Mouse (Mus musculus): Measurements from ENCODE around the gene Mgea5. TPM values are rescaled to one million over a fixed set of nuclear protein-coding genes. Genes with fewer than 3 reads are reported as not detected.
A peak's percentile ranks its signal among the peaks of the same experiment; 100 is the strongest.

Mgea5 gene
- polyA plus RNA-seq, 1 experiment from 2014 or later: 42.9 TPM

- Histone ChIP-seq H3K36me3 (ENCODE audit: insufficient read depth, low read length) (no peaks in the 10 kb centered on the region), H3K9ac (replicated peaks; ENCODE audit: low read length) (no peak overlapping the region), H3K27ac (ENCODE audit: low read length) (no peak overlapping the region), H3K27me3 (ENCODE audit: insufficient read depth, low read length) (peaks cover 56% of the 10 kb centered on the region), H3K9me3 (ENCODE audit: low read length) (no peaks in the 10 kb centered on the region), H3K4me2 (replicated peaks; ENCODE audit: low read depth, low read length) (peak overlapping the region; percentile 14), H3K4me1 (ENCODE audit: insufficient read depth, low read length) (peaks cover 52% of the 10 kb centered on the region), H3K4me3 (ENCODE audit: low read length) (0 out of 2 replicates have a peak overlapping the region, but pooled peaks have one; percentile 10)
- no peak for ATAC-seq (ENCODE audit: low FRiP score, low TSS enrichment)
- WGBS: 5% methylated on average over 32 of the region's 32 CpGs
These were observed 38.1 kb downstream of the Mgea5 start for GRCm38 (mm10) chr19:45745344-45746152.

- Histone ChIP-seq H3K4me3 (ENCODE audit: low read length) (no peak overlapping the region), H3K4me1 (ENCODE audit: insufficient read depth, low read length) (peaks cover 48% of the 10 kb centered on the region), H3K9me3 (ENCODE audit: low read length) (no peaks in the 10 kb centered on the region), H3K27ac (ENCODE audit: low read length) (no peak overlapping the region), H3K27me3 (ENCODE audit: insufficient read depth, low read length) (peaks cover 72% of the 10 kb centered on the region), H3K36me3 (ENCODE audit: insufficient read depth, low read length) (no peaks in the 10 kb centered on the region), H3K4me2 (replicated peaks; ENCODE audit: low read depth, low read length) (no peak overlapping the region), H3K9ac (replicated peaks; ENCODE audit: low read length) (no peak overlapping the region)
- 40% methylated on average over 7 of the region's 7 CpGs for WGBS
- ATAC-seq (ENCODE audit: low FRiP score, low TSS enrichment): no peak
These were observed 40.0 kb downstream of the Mgea5 start for GRCm38 (mm10) chr19:45743619-45744018.

- H3K36me3 ChIP-seq (ENCODE audit: insufficient read depth, low read length): no peaks in the 10 kb centered on the region
- H3K9me3 ChIP-seq (ENCODE audit: low read length): no peaks in the 10 kb centered on the region
- WGBS: 3% methylated on average over 21 of the region's 44 CpGs
- H3K27me3 ChIP-seq (ENCODE audit: insufficient read depth, low read length): peaks cover 78% of the 10 kb centered on the region
- H3K9ac ChIP-seq (replicated peaks; ENCODE audit: low read length): peak overlapping the region; percentile 56; the same call in 1 of the 2 replicates
- peak overlapping the region; percentile 57 for H3K4me3 ChIP-seq (ENCODE audit: low read length)
- H3K4me2 ChIP-seq (replicated peaks; ENCODE audit: low read depth, low read length): peak overlapping the region; percentile 89
- peaks cover 42% of the 10 kb centered on the region for H3K4me1 ChIP-seq (ENCODE audit: insufficient read depth, low read length)
- H3K27ac ChIP-seq (ENCODE audit: low read length): no peak overlapping the region
- no peak for ATAC-seq (ENCODE audit: low FRiP score, low TSS enrichment)
These were observed 40.6 kb downstream of the Mgea5 start for GRCm38 (mm10) chr19:45742984-45743575.

- no peaks in the 10 kb centered on the region for H3K9me3 ChIP-seq (ENCODE audit: low read length)
- peaks cover 85% of the 10 kb centered on the region for H3K27me3 ChIP-seq (ENCODE audit: insufficient read depth, low read length)
- H3K27ac ChIP-seq (ENCODE audit: low read length): no peak within 1 kb of the TSS
- peaks cover 44% of the 10 kb centered on the region for H3K4me1 ChIP-seq (ENCODE audit: insufficient read depth, low read length)
- peak within 1 kb of the TSS; percentile 56 for H3K9ac ChIP-seq (replicated peaks; ENCODE audit: low read length)
- peak within 1 kb of the TSS; percentile 89 for H3K4me2 ChIP-seq (replicated peaks; ENCODE audit: low read depth, low read length)
- no peaks in the 10 kb centered on the region for H3K36me3 ChIP-seq (ENCODE audit: insufficient read depth, low read length)
- WGBS: 1% methylated on average over 50 of the region's 68 CpGs
- peak within 1 kb of the TSS; percentile 57 for H3K4me3 ChIP-seq (ENCODE audit: low read length)
- ATAC-seq (ENCODE audit: low FRiP score, low TSS enrichment): no peak
These were observed 41.2 kb downstream of the Mgea5 start, which contains the start of gene Fgf8 for GRCm38 (mm10) chr19:45742218-45742983. Gene Fgf8 (minus strand): TSS chr19:45742915.

- peak overlapping the region; percentile 24; the same call in 1 of the 2 replicates for H3K9ac ChIP-seq (replicated peaks; ENCODE audit: low read length)
- H3K36me3 ChIP-seq (ENCODE audit: insufficient read depth, low read length): no peaks in the 10 kb centered on the region
- H3K27me3 ChIP-seq (ENCODE audit: insufficient read depth, low read length): peaks cover 89% of the 10 kb centered on the region
- peak overlapping the region; percentile 57 for H3K4me3 ChIP-seq (ENCODE audit: low read length)
- no peaks in the 10 kb centered on the region for H3K9me3 ChIP-seq (ENCODE audit: low read length)
- WGBS: 3% methylated on average over 45 of the region's 45 CpGs
- H3K4me2 ChIP-seq (replicated peaks; ENCODE audit: low read depth, low read length): peak overlapping the region; percentile 89
- H3K27ac ChIP-seq (ENCODE audit: low read length): no peak overlapping the region
- peaks cover 45% of the 10 kb centered on the region for H3K4me1 ChIP-seq (ENCODE audit: insufficient read depth, low read length)
- ATAC-seq (ENCODE audit: low FRiP score, low TSS enrichment): no peak
These were observed 42.0 kb downstream of the Mgea5 start for GRCm38 (mm10) chr19:45741431-45742217.

- peak overlapping the region; percentile 57; the same call in 1 of the 2 replicates for H3K4me3 ChIP-seq (ENCODE audit: low read length)
- peaks cover 92% of the 10 kb centered on the region for H3K27me3 ChIP-seq (ENCODE audit: insufficient read depth, low read length)
- no peak overlapping the region for H3K9ac ChIP-seq (replicated peaks; ENCODE audit: low read length)
- H3K9me3 ChIP-seq (ENCODE audit: low read length): no peaks in the 10 kb centered on the region
- H3K4me2 ChIP-seq (replicated peaks; ENCODE audit: low read depth, low read length): peak overlapping the region; percentile 89; the same call in 1 of the 2 replicates
- WGBS: 13% methylated on average over 7 of the region's 7 CpGs
- no peak for ATAC-seq (ENCODE audit: low FRiP score, low TSS enrichment)
- H3K36me3 ChIP-seq (ENCODE audit: insufficient read depth, low read length): no peaks in the 10 kb centered on the region
- peaks cover 41% of the 10 kb centered on the region for H3K4me1 ChIP-seq (ENCODE audit: insufficient read depth, low read length)
- no peak overlapping the region for H3K27ac ChIP-seq (ENCODE audit: low read length)
These were observed 42.8 kb downstream of the Mgea5 start for GRCm38 (mm10) chr19:45740817-45741216.

- Histone ChIP-seq H3K36me3 (ENCODE audit: insufficient read depth, low read length) (no peaks in the 10 kb centered on the region), H3K4me3 (ENCODE audit: low read length) (no peak overlapping the region), H3K9ac (replicated peaks; ENCODE audit: low read length) (no peak overlapping the region), H3K4me1 (ENCODE audit: insufficient read depth, low read length) (peaks cover 36% of the 10 kb centered on the region), H3K27ac (ENCODE audit: low read length) (no peak overlapping the region), H3K4me2 (replicated peaks; ENCODE audit: low read depth, low read length) (0 out of 2 replicates have a peak overlapping the region, but pooled peaks have one; percentile 1), H3K9me3 (ENCODE audit: low read length) (no peaks in the 10 kb centered on the region), H3K27me3 (ENCODE audit: insufficient read depth, low read length) (peaks cover 92% of the 10 kb centered on the region)
- WGBS: 7% methylated on average over 13 of the region's 13 CpGs
- no peak for ATAC-seq (ENCODE audit: low FRiP score, low TSS enrichment)
These were observed 43.4 kb downstream of the Mgea5 start for GRCm38 (mm10) chr19:45740233-45740632.

GRCm38 (mm10) chr19:45738521-45738920 lies 45.1 kb downstream of the Mgea5 start:
- no peaks in the 10 kb centered on the region for H3K36me3 ChIP-seq (ENCODE audit: insufficient read depth, low read length)
- no peak for ATAC-seq (ENCODE audit: low FRiP score, low TSS enrichment)
- no peak overlapping the region for H3K4me2 ChIP-seq (replicated peaks; ENCODE audit: low read depth, low read length)
- no peak overlapping the region for H3K27ac ChIP-seq (ENCODE audit: low read length)
- peaks cover 45% of the 10 kb centered on the region for H3K4me1 ChIP-seq (ENCODE audit: insufficient read depth, low read length)
- WGBS: 55% methylated on average over 5 of the region's 5 CpGs
- no peaks in the 10 kb centered on the region for H3K9me3 ChIP-seq (ENCODE audit: low read length)
- H3K4me3 ChIP-seq (ENCODE audit: low read length): no peak overlapping the region
- H3K27me3 ChIP-seq (ENCODE audit: insufficient read depth, low read length): peaks cover 87% of the 10 kb centered on the region
- no peak overlapping the region for H3K9ac ChIP-seq (replicated peaks; ENCODE audit: low read length)

GRCm38 (mm10) chr19:45737846-45738484 lies 45.7 kb downstream of the Mgea5 start:
- Histone ChIP-seq H3K27ac (ENCODE audit: low read length) (no peak overlapping the region), H3K4me1 (ENCODE audit: insufficient read depth, low read length) (peaks cover 41% of the 10 kb centered on the region), H3K27me3 (ENCODE audit: insufficient read depth, low read length) (peaks cover 82% of the 10 kb centered on the region), H3K4me3 (ENCODE audit: low read length) (no peak overlapping the region), H3K36me3 (ENCODE audit: insufficient read depth, low read length) (no peaks in the 10 kb centered on the region), H3K9ac (replicated peaks; ENCODE audit: low read length) (no peak overlapping the region), H3K4me2 (replicated peaks; ENCODE audit: low read depth, low read length) (no peak overlapping the region), H3K9me3 (ENCODE audit: low read length) (no peaks in the 10 kb centered on the region)
- no peak for ATAC-seq (ENCODE audit: low FRiP score, low TSS enrichment)
- WGBS: 75% methylated on average over 10 of the region's 10 CpGs

All from kidney, embryonic 16.5 days (tissue).